Mouse (Mus musculus) thymus, adult 2 months (tissue): ENCODE measurements around the gene Tle1. TPM values are rescaled to one million over a fixed set of nuclear protein-coding genes. Genes with fewer than 3 reads are reported as not detected.

Source experiments
- DNase-seq: peaks from one replicate; pipeline ENCODE4 v3.0.0; 2021
- H3K27ac ChIP-seq: fragments of 200-500 bp; 2 replicates; pipeline ENCODE4 v1.5.1; 2012; ENCODE audit warnings: low read length, control low read depth; ENCODE audit not compliant: control insufficient read depth, insufficient read depth
- H3K27me3 ChIP-seq: fragments of 200-500 bp; 2 replicates; pipeline ENCODE4 v1.6.1; 2012; ENCODE audit warnings: mild to moderate bottlenecking, low read length, moderate library complexity, mixed read lengths; ENCODE audit not compliant: control insufficient read depth, insufficient read depth
- H3K36me3 ChIP-seq: fragments of 200-500 bp; 2 replicates; pipeline ENCODE4 v1.6.1; 2012; ENCODE audit warnings: mild to moderate bottlenecking, low read length, moderate library complexity; ENCODE audit not compliant: control insufficient read depth, insufficient read depth
- H3K4me1 ChIP-seq: fragments of 200-500 bp; replicated peaks from 2 replicates; pipeline ENCODE4 v1.6.1; 2012; ENCODE audit warnings: low read length; ENCODE audit not compliant: control insufficient read depth, insufficient read depth
- H3K4me3 ChIP-seq: fragments of 200-500 bp; 2 replicates; pipeline ENCODE4 v1.5.1; 2012; ENCODE audit warnings: mild to moderate bottlenecking, low read length, control low read depth, moderate library complexity; ENCODE audit not compliant: control insufficient read depth, insufficient read depth
- CTCF ChIP-seq: fragments of 200-500 bp; IDR thresholded peaks from 2 replicates; pipeline ENCODE4 v1.5.1; 2012; ENCODE audit warnings: mild to moderate bottlenecking, control low read depth, low read length, moderate library complexity, borderline replicate concordance; ENCODE audit not compliant: control insufficient read depth, poor library complexity, insufficient read depth; ENCODE audit errors: extremely low read depth
- POLR2A ChIP-seq: fragments of 200-500 bp; IDR thresholded peaks from 2 replicates; pipeline ENCODE4 v1.6.1; 2012; ENCODE audit warnings: mild to moderate bottlenecking, low read length, control low read depth, moderate library complexity; ENCODE audit not compliant: control insufficient read depth, poor library complexity, insufficient read depth; ENCODE audit errors: extremely low read depth
- WGBS: fragments of 180-500 bp; shearing (Covaris S2); methylation state at CpG from one replicate; pipeline ENCODE4 v1.1.7; 2018; 5-methylcytosine and 5-hydroxymethylcytosine counted together
- polyA plus RNA-seq: library from polyadenylated mRNA; depleted of rRNA; stranded (reverse); fragments of >200 nt; gene quantifications from 2 replicates; pipeline ENCODE4 v1.2.3, GENCODE M21; 2012

The Tle1 gene
- polyA plus RNA-seq, 1 experiment: 18.5 TPM

DNA sequence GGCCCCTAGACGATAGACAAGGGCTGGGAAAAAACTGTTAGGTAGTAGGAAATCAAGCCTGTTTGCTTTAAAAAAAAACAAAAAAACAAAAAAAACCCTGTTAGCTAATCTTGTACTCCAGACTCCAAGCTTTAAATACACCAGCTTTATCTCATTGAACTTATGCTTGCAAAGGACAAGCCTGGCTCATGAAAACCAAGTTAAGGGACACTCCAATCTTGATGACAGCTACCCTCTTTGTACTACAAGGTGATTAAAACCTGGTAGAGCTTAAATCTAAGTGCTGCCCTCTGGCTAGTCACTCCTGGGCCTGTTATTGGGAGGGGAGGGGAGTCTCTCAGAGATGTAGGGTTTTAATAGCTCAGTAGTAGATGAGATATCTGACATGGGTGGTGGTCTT is 7.4 kb downstream of the Tle1 start:
- no peaks in the 10 kb centered on the region for H3K36me3 ChIP-seq
- WGBS: 98% methylated on average over 1 of the region's 1 CpGs
- no peaks in the 10 kb centered on the region for H3K4me1 ChIP-seq
- H3K27me3 ChIP-seq: no peaks in the 10 kb centered on the region
- H3K4me3 ChIP-seq: no peak overlapping the region
- TF ChIP-seq POLR2A (no peak), CTCF (no peak)
- H3K27ac ChIP-seq: no peak overlapping the region
- no peak for DNase-seq

DNA sequence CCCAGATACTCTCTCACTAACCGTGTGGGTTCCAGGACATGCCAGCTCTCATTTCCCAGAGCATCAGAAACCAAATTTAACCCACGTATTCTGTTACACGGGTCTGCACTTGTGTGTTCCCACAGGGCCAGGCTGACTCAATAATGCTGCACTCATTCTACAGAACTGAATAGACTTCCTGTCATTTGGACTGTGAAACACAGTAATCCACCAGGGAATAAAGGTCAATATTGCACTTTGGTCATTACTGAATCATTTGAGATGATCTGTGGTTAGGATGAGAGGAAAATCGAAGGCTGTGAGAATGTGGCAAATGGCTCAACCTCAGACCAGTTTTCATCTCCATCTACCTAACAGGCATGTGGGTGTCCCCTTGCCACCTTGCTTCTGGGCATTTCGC is 16.2 kb downstream of the Tle1 start:
- no peak overlapping the region for H3K27ac ChIP-seq
- no peak for TF ChIP-seq CTCF

DNA sequence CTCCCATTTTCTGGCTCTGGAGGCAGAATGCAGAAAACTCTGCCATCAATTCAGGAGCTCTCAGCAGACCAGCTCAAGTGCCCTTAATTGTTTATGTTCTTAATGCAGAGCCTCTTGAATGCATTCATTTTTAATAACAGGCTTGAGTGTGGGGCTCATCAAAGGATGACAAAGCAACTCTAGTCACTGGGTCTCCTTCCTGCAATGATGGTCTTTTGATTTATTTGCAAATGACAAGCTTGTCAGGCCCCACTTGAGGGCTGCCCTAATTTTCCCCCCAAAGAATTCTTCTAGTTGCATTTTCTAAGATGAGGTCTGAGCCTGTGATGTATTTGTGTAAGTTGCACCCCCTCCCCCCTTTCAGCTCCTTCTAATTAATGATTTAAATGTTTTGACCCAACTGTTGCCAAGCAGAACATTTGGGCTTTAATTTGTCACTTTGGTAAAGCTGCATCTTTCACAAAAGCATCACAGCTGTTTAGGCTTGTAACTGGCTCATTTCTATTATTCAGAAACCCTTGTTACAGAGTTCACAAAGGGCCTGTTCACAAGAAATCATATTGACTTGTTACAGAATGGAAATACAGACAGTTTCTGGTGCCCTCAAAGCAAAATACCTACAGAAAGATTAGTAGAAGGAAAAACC is 18.3 kb downstream of the Tle1 start:
- Histone ChIP-seq H3K27me3 (no peaks in the 10 kb centered on the region), H3K36me3 (no peaks in the 10 kb centered on the region)
- TF ChIP-seq POLR2A: no peak
- no peak for TF ChIP-seq CTCF

More for the DNA sequence above, 16.2 kb downstream of the Tle1 start:
- WGBS: 91% methylated on average over 5 of the region's 5 CpGs
- H3K4me1 ChIP-seq: no peaks in the 10 kb centered on the region
- no peak for DNase-seq
- H3K4me3 ChIP-seq: no peak overlapping the region
- no peaks in the 10 kb centered on the region for H3K27me3 ChIP-seq
- H3K36me3 ChIP-seq: no peaks in the 10 kb centered on the region

DNA sequence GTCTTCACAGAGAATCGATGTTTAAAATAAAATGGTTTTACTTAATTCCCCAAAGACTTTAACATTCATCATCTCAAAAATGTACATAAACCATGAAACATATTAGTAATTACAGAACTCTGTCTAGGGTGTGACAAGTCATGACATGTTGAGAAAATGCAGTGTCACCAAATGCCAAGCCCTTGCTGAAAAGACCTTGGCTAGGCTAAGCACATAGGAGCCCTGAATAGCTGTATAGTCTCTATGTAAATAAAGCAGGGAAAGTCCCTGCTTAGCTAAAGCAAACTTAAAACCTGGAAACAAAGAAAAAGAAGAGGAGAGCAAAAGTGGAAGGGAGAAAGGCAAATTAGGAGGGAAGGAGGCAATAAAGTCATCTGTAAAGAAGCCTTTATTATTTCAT is 24.8 kb downstream of the Tle1 start:
- TF ChIP-seq CTCF: no peak
- TF ChIP-seq POLR2A: no peak
- Histone ChIP-seq H3K4me3 (no peak overlapping the region), H3K27ac (no peak overlapping the region), H3K36me3 (no peaks in the 10 kb centered on the region), H3K4me1 (no peaks in the 10 kb centered on the region), H3K27me3 (no peaks in the 10 kb centered on the region)
- WGBS: 94% methylated on average over 1 of the region's 1 CpGs
- no peak for DNase-seq

More for the DNA sequence above, 18.3 kb downstream of the Tle1 start:
- DNase-seq: no peak
- H3K4me1 ChIP-seq: no peaks in the 10 kb centered on the region
- no peak overlapping the region for H3K27ac ChIP-seq
- no peak overlapping the region for H3K4me3 ChIP-seq

DNA sequence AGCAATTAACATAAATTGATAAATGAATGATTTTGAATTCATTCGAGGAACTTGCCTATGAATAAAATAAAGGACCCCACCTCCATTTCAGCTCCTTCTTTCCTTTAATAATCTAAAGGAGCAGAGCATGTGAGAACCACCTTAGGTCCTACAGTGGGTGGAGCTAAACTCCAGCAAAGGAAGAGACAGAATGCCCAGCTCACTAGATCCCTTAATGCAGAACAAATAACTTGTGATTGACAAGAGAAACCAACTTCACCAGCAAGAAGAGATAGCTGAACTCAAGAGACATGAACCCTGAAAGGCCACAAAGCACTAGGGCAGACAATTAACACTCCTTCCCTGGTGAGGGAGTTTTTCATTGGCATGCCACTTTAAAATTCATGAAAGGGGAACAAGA is 32.5 kb downstream of the Tle1 start:
- no peaks in the 10 kb centered on the region for H3K36me3 ChIP-seq
- no peak for DNase-seq
- WGBS: 84% methylated on average over 1 of the region's 1 CpGs
- H3K27me3 ChIP-seq: no peaks in the 10 kb centered on the region
- no peak overlapping the region for H3K27ac ChIP-seq
- H3K4me3 ChIP-seq: no peak overlapping the region
- no peaks in the 10 kb centered on the region for H3K4me1 ChIP-seq
- no peak for TF ChIP-seq POLR2A
- TF ChIP-seq CTCF: no peak

DNA sequence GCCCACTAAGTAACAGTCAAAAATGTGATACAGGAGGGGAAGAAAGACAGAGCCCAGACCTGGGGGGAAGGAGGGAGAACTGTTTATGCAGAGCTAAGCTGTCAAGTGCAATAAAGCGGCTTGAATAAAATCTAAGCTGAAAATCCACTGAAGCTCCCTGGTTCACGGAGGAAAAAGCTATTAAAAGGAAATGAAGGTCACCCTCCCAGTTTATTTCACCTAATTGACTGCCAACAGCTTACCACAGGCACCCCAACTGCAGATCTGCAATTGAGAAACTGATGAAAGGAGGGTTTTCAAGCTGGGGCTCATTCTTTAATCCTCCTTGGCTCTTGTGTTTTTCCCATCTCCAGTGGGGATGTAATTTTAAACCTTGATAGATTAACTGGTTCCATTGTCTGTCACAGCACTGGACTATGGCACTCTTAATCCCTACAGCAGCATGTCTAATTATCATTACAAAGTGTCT is 32.9 kb downstream of the Tle1 start:
- Histone ChIP-seq H3K4me1 (no peaks in the 10 kb centered on the region), H3K27me3 (no peaks in the 10 kb centered on the region), H3K36me3 (no peaks in the 10 kb centered on the region), H3K4me3 (no peak overlapping the region), H3K27ac (no peak overlapping the region)
- TF ChIP-seq POLR2A: no peak
- TF ChIP-seq CTCF: no peak
- 91% methylated on average over 2 of the region's 2 CpGs for WGBS
- DNase-seq: no peak

DNA sequence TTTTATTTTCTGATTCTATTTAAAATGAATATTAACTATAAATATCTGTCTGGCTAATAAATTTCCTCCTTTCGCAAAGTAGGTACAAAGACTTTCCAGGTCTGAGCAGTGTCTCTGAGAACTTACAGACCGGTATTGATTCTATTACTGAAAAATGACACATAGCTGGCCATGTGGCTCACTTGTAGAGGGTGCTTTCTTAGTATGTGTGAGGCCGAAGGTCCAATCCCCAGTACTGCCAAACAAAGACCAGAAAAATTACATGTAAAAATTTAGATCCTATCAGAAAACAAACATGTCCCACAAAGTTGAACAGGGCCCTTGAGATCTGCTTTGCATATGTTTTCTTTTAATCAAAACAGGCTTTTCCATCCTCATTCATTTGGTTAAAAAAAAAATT is 33.5 kb downstream of the Tle1 start:
- Histone ChIP-seq H3K27ac (no peak overlapping the region), H3K4me1 (no peaks in the 10 kb centered on the region), H3K27me3 (no peaks in the 10 kb centered on the region), H3K36me3 (no peaks in the 10 kb centered on the region), H3K4me3 (no peak overlapping the region)
- no peak for DNase-seq
- 97% methylated on average over 3 of the region's 3 CpGs for WGBS
- TF ChIP-seq CTCF (no peak), POLR2A (no peak)
